Mouse (Mus musculus): ENCODE measurements around the gene Atrnl1. TPM values are rescaled to one million over a fixed set of nuclear protein-coding genes. Genes with fewer than 3 reads are reported as not detected.

The Atrnl1 gene
- polyA plus RNA-seq, 1 experiment from 2014 or later: 8.1 TPM

DNA sequence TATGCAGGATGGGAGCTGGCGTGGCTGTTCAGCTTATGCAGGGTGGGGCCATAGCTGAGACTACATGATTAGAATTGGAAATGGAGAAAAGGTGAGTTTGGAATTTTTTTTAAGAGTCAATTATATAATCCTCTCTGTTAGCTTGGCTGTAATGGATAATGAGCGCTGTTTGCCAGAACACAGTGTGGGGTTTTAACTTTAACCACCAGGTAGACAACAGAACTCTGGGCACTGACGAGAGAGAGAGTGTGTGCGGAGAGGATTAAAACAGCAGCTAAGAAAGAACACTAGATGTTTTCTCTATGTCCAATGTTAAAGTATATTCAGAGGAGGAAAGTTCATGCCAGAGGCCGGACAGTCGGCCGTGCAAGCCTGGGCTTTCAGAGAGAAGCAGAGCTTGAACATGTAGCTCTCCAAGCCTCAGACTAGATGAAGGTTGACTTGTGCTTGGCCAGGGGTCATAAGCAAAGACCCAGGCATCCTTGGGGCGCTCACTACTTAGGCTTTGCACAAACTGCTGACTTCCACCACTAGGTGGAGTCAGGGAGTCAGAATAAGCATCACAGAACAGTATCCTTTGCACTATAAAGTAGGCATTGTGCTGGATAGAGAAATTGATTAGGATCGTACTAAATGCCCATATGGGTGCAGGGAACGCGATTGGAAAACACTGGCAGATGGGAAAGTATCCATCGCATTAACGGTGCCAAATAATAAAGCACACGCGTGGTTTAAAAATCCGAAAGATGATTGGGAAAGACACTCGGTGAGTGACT lies 205.6 kb downstream of the Atrnl1 start:
- Histone ChIP-seq H3K4me1 (replicated peaks; ENCODE audit: insufficient read depth, low read length) (no peaks in the 10 kb centered on the region), H3K9ac (ENCODE audit: low read depth, low read length) (no peak overlapping the region), H3K9me3 (replicated peaks; ENCODE audit: low read length) (no peaks in the 10 kb centered on the region), H3K4me2 (ENCODE audit: low read length) (no peak overlapping the region), H3K36me3 (ENCODE audit: insufficient read depth, low read length) (no peaks in the 10 kb centered on the region), H3K27me3 (ENCODE audit: insufficient read depth, low read length) (no peaks in the 10 kb centered on the region), H3K4me3 (replicated peaks; ENCODE audit: low read depth, low read length) (no peak overlapping the region), H3K27ac (no peak overlapping the region)
- ATAC-seq (replicated peaks; ENCODE audit: low FRiP score, low read depth) (no peak), DNase-seq (ENCODE audit: low spot score) (peak; percentile 70)
- WGBS: 83% methylated on average over 17 of the region's 17 CpGs
- TF ChIP-seq CTCF (IDR thresholded peaks at IDR 0.05; ENCODE audit: low read depth): peak; percentile 77

DNA sequence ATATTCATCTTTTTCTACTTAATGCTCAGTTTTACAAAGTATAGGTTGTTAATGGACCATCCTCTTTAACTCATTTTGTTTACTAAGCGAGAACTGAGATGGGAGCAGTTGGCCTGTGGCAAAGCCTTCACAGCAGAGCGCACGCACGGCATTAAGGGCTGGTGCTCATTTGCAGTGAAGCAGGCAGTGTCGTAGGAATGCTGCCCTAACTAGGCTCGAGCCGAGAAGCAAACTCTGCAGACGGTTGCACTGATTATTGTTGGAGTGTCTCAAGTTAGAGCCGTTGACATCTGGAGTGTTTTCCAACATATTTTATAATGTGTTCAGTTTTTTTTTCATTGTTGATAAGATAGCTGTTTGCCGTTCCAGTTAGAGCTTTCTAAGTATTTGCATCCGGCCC lies 206.9 kb downstream of the Atrnl1 start:
- peak; percentile 35 for DNase-seq (ENCODE audit: low spot score)
- H3K36me3 ChIP-seq (ENCODE audit: insufficient read depth, low read length): no peaks in the 10 kb centered on the region
- H3K9me3 ChIP-seq (replicated peaks; ENCODE audit: low read length): no peaks in the 10 kb centered on the region
- H3K4me3 ChIP-seq (replicated peaks; ENCODE audit: low read depth, low read length): no peak overlapping the region
- no peak overlapping the region for H3K9ac ChIP-seq (ENCODE audit: low read depth, low read length)
- 40% methylated on average over 11 of the region's 11 CpGs for WGBS
- no peaks in the 10 kb centered on the region for H3K4me1 ChIP-seq (replicated peaks; ENCODE audit: insufficient read depth, low read length)
- H3K27me3 ChIP-seq (ENCODE audit: insufficient read depth, low read length): no peaks in the 10 kb centered on the region
- no peak for ATAC-seq (replicated peaks; ENCODE audit: low FRiP score, low read depth)
- TF ChIP-seq CTCF (IDR thresholded peaks at IDR 0.05; ENCODE audit: low read depth): no peak
- no peak overlapping the region for H3K4me2 ChIP-seq (ENCODE audit: low read length)
- H3K27ac ChIP-seq: no peak overlapping the region

DNA sequence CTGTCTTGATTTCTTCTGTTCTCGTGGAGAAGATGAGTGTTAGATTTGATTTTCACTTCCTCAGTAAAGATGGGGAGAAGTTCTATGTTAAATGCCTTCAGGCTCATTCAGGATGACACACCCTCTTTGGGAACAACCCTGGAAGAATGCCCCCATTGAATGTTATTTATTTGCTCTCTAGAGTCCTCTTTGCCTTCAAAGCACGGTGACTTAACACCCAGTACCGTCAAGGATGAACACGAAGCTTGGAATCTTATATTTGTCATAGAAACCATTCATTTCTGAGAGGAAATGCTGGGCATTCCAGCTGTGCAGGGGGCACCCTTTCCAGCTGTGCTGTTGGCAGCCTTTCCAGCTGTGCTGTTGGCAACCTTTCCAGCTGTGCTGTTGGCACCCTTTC lies 212.6 kb downstream of the Atrnl1 start:
- no peak overlapping the region for H3K9ac ChIP-seq (ENCODE audit: low read depth, low read length)
- H3K9me3 ChIP-seq (replicated peaks; ENCODE audit: low read length): no peaks in the 10 kb centered on the region
- 81% methylated on average over 4 of the region's 4 CpGs for WGBS
- no peak overlapping the region for H3K4me2 ChIP-seq (ENCODE audit: low read length)
- no peaks in the 10 kb centered on the region for H3K4me1 ChIP-seq (replicated peaks; ENCODE audit: insufficient read depth, low read length)
- 0 out of 2 replicates have a peak, but pooled peaks cover 2% of the 10 kb centered on the region for H3K36me3 ChIP-seq (ENCODE audit: insufficient read depth, low read length)
- no peaks in the 10 kb centered on the region for H3K27me3 ChIP-seq (ENCODE audit: insufficient read depth, low read length)
- no peak for DNase-seq (ENCODE audit: low spot score)
- no peak for ATAC-seq (replicated peaks; ENCODE audit: low FRiP score, low read depth)
- H3K4me3 ChIP-seq (replicated peaks; ENCODE audit: low read depth, low read length): no peak overlapping the region
- no peak for TF ChIP-seq CTCF (IDR thresholded peaks at IDR 0.05; ENCODE audit: low read depth)
- no peak overlapping the region for H3K27ac ChIP-seq

DNA sequence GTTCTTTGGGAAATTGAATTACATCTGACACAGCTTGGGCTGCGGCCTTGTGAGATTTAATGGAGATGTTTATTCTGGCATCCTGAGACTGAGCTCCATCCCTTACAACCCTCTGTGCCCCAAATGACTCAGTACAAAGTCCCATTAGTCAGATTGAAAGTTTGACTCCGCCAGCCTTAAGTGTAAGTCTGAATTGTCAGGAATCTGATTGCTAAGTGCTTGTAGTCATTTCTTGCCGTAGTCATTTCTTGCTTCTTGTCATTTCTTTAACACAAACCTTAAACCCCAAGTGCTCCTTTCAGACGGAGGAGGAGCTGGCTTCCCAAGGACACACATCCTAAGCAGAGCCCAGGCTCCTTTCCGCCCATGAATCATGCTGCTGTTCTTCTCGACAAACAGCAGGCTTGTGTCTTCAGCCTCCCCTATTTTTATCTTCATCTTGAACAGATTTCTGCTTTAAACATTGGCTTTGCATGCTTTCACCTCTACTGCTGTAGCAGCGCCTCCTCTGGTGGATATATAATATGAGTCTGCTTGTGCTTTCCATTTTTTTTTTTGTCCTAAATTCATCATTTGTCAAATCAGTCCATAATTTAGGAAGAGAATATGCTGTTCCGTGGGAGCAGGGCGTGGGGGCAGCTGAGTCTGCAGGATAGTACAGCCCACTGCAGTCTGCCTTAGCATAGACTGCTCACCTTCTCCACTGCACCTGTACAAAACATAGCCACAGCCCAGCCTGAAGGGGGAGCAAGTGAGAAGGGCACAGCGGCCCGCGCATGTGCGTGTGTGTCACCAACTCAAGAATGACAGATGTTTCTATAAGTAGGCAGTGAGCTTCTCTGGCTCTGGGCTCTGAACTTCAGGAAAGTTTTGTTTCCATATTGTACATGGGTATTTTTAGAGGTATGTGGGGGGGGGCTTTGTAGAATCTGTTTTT lies 214.7 kb downstream of the Atrnl1 start:
- ATAC-seq (replicated peaks; ENCODE audit: low FRiP score, low read depth): no peak
- peak; percentile 45 for DNase-seq (ENCODE audit: low spot score)
- H3K9me3 ChIP-seq (replicated peaks; ENCODE audit: low read length): no peaks in the 10 kb centered on the region
- no peak overlapping the region for H3K27ac ChIP-seq
- no peak overlapping the region for H3K4me3 ChIP-seq (replicated peaks; ENCODE audit: low read depth, low read length)
- 0 out of 2 replicates have a peak, but pooled peaks cover 2% of the 10 kb centered on the region for H3K36me3 ChIP-seq (ENCODE audit: insufficient read depth, low read length)
- peak; percentile 29; the same call in 1 of the 2 replicates for TF ChIP-seq CTCF (IDR thresholded peaks at IDR 0.05; ENCODE audit: low read depth)
- no peaks in the 10 kb centered on the region for H3K27me3 ChIP-seq (ENCODE audit: insufficient read depth, low read length)
- WGBS: 72% methylated on average over 13 of the region's 13 CpGs
- no peaks in the 10 kb centered on the region for H3K4me1 ChIP-seq (replicated peaks; ENCODE audit: insufficient read depth, low read length)
- H3K9ac ChIP-seq (ENCODE audit: low read depth, low read length): no peak overlapping the region
- no peak overlapping the region for H3K4me2 ChIP-seq (ENCODE audit: low read length)

DNA sequence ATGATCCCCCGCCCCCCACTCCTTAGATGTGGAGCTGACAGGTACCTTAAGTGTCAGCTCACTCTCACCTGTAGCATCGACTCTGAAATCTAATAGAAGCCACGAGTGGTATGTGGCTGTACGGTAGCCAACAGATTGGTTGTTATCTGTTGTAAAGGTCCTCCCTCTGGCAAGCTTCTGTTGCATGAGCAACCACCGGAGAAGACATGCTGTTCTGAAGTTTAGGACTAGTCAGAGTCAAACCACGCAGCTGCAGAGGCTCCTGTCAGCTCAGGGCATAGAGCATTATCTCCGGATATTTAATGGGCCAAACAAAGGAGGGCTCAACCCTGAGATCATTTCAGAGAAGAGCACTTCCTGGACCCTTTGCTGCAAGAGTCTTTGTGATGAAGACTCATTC lies 222.2 kb downstream of the Atrnl1 start:
- Histone ChIP-seq H3K4me1 (replicated peaks; ENCODE audit: insufficient read depth, low read length) (no peaks in the 10 kb centered on the region), H3K27me3 (ENCODE audit: insufficient read depth, low read length) (no peaks in the 10 kb centered on the region), H3K9me3 (replicated peaks; ENCODE audit: low read length) (no peaks in the 10 kb centered on the region), H3K36me3 (ENCODE audit: insufficient read depth, low read length) (no peaks in the 10 kb centered on the region), H3K9ac (ENCODE audit: low read depth, low read length) (no peak overlapping the region), H3K4me2 (ENCODE audit: low read length) (no peak overlapping the region), H3K27ac (no peak overlapping the region), H3K4me3 (replicated peaks; ENCODE audit: low read depth, low read length) (no peak overlapping the region)
- DNase-seq (ENCODE audit: low spot score) (no peak), ATAC-seq (replicated peaks; ENCODE audit: low FRiP score, low read depth) (no peak)
- WGBS: 86% methylated on average over 7 of the region's 7 CpGs
- TF ChIP-seq CTCF (IDR thresholded peaks at IDR 0.05; ENCODE audit: low read depth): no peak

DNA sequence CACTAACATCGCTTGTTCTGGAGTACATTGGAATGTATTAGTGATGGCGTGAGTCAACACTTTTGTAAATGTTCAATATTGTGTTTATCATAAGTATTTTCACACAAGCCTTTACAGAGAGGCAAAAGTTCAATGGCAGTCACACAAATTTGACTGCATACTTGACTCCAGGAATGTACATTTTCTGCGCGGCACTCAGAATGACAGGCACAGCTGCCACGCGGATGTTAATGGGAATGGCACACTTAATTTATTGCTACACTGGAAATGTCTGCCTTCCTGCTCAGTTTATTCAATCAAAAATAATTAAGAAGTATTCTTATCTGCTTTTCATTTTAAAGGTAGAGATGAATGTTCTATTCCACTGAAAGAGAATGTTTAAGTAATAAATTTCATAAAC lies 227.0 kb downstream of the Atrnl1 start:
- Histone ChIP-seq H3K9me3 (replicated peaks; ENCODE audit: low read length) (no peaks in the 10 kb centered on the region), H3K9ac (ENCODE audit: low read depth, low read length) (no peak overlapping the region), H3K36me3 (ENCODE audit: insufficient read depth, low read length) (no peaks in the 10 kb centered on the region), H3K27me3 (ENCODE audit: insufficient read depth, low read length) (no peaks in the 10 kb centered on the region), H3K27ac (no peak overlapping the region), H3K4me1 (replicated peaks; ENCODE audit: insufficient read depth, low read length) (no peaks in the 10 kb centered on the region), H3K4me2 (ENCODE audit: low read length) (no peak overlapping the region), H3K4me3 (replicated peaks; ENCODE audit: low read depth, low read length) (no peak overlapping the region)
- WGBS: 68% methylated on average over 6 of the region's 6 CpGs
- no peak for DNase-seq (ENCODE audit: low spot score)
- no peak for TF ChIP-seq CTCF (IDR thresholded peaks at IDR 0.05; ENCODE audit: low read depth)
- ATAC-seq (replicated peaks; ENCODE audit: low FRiP score, low read depth): no peak
